12 mouse cellular contexts compared by ENCODE assay signal in the genomic region with DNA sequence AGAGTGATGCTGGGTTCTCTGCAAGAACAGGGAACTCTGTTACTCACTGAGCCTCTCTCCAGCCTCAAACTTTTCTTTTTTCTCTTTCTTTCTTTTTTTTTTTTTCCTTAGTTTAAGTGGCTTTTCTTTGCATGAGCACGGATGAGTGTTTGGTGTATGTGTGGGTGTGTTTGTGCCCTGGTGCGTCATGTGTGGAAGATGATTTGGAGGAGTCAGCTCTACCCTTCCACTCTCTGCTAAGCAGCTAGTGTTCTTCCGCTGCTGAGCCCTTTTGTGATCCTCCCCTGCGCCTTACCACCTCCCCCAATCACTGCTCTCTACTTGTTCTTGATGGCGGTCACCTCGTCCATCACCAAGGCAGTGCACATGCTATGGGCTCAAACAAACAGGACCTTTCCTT.
"Had no signal": no experiment of that assay in that cellular context is flagged by ENCODE, and none has a peak within 500 bp of the region (broad histone marks: within the 10 kb centered on the region; RNA-seq: fewer than 3 reads in every experiment).

No protein-coding gene starts in this region.

- DNase-seq: retina, postnatal 1 day; right cerebral cortex, adult 18-20 months; right cerebral cortex, postnatal 14 days; right cerebral cortex, postnatal 25 days; right cerebral cortex, postnatal 4 days; spleen, adult 18-20 months; thymus, adult 18-20 months; thymus, adult 2 months; thymus, postnatal 14 days; thymus, postnatal 25 days; thymus, postnatal 36 days; thymus, postnatal 4 days had no signal
